Mouse (Mus musculus) small intestine, adult 2 months (tissue): ENCODE data around the gene Mb.

ENCODE experiments used
- CTCF ChIP-seq: fragments of 200-500 bp; IDR thresholded peaks from 2 replicates; pipeline ENCODE4 v1.5.1; 2012; ENCODE audit warnings: low read depth, mild to moderate bottlenecking, control low read depth, inconsistent platforms, low read length, moderate library complexity, mixed read lengths; ENCODE audit not compliant: insufficient replicate concordance, insufficient read length; ENCODE audit errors: extremely low read depth
- POLR2A ChIP-seq: fragments of 200-500 bp; IDR thresholded peaks from 2 replicates; pipeline ENCODE4 v1.6.1; 2012; ENCODE audit warnings: low read depth, mild to moderate bottlenecking, control low read depth, inconsistent platforms, low read length, moderate library complexity

GRCm38 (mm10) chr15:77003173-77003867 is 47.1 kb downstream of the Mb start:
- TF ChIP-seq CTCF (no peak), POLR2A (no peak)
